ENCODE assay signal across 22 mouse cellular contexts in the genomic region with DNA sequence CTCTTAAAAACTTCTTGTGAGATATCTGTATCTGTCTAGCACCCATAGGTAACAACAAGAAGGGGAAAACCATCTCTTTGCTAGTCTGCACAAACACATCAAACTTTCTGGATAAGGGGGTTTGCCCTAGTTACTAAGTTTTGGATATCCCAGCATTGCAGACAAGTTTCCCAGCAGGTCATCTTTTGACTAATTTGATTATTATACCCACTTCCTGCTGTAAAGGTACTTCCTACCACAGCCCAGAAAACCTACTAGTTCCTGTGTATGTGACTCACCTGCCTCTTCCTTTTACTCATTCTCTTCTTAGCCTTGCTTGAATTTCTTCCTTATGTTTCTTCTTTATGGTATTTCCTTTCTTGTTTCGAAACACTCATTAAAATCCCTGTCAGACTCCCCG. TPM values are rescaled to one million over a fixed set of nuclear protein-coding genes. Genes with fewer than 3 reads are reported as not detected.
"Had no signal": no experiment of that assay in that cellular context is flagged by ENCODE, and none has a peak within 500 bp of the region (broad histone marks: within the 10 kb centered on the region; RNA-seq: fewer than 3 reads in every experiment).

No protein-coding gene starts in this region.

- H3K36me3 ChIP-seq: liver, embryonic 13.5 days had no signal

- H3K27me3 ChIP-seq: liver, embryonic 13.5 days had no signal

- DNase-seq: kidney, adult 9 months; kidney, postnatal 25 days; layer of hippocampus, adult 9-11 months; liver, embryonic 13.5 days; lung, adult 2 months; lung, postnatal 14 days; lung, postnatal 4 days; midbrain, embryonic 14.5 days; right cerebral cortex, postnatal 25 days; spleen, adult 18-20 months; thymus, adult 18-20 months; thymus, postnatal 36 days had no signal

RNA-seq across cellular contexts. Expression of gene Mmp13, which starts 32.3 kb away (rescaled TPM):
- total RNA-seq: layer of hippocampus, postnatal 25 days; left cerebral cortex, postnatal 25 days; megakaryocyte progenitor cell, adult 5-6 weeks; megakaryocyte-erythroid progenitor cell, adult 5-6 weeks; midbrain, postnatal 0 days had no signal
- polyA plus RNA-seq: limb, embryonic 11.5 days; midbrain, embryonic 11.5 days; midbrain, embryonic 14.5 days; neural tube, embryonic 11.5 days; neural tube, embryonic 14.5 days; testis, adult 2 months had no signal
